Mouse (Mus musculus): ENCODE results near the gene Elavl3.
"Not testable (repeated sequence)": the region's sequence is repeated elsewhere in the genome, so short reads cannot be mapped to it uniquely, and the experiment has no call there.

Gene Elavl3

DNA sequence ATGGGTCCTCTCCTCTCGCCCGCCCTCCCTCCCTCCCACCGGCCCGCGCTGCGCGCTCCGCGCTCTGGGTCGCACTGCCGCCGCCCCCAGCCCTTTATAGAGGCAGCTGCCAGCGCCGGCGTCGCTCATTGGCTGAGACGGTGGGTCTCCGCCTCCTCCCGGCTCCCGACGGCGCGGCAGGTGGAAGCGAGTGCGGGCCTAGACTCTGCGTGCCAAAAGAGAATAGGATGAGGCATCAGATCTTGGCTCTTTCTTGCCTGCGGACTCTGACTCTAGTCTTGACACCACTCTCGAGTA, at the start of gene Elavl3:
TSS of gene Elavl3 (minus strand) at position 66 of the 297 bp plus-strand sequence.
- peak; percentile 91 for DNase-seq

DNA sequence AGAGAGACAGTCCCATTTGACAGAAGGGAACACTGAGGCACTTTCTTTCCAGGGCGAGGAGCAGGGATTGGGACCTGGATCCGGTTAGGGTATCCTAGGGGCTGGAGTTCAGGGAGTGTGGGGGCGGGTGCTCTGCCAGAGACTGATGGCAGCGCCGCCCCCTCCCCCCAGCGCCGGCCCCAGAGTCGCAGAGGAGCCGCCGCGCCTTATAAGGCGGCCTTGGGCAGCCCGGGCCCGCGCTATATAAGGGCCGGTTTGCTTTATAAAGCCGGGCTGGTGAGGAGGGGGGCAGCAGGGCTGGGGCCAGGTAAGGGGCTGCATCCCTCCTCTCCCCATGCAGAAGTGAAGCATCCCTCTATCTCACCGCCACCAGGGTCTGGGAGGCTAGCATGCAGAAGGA, 48.1 kb upstream of the Elavl3 start:
- DNase-seq: no peak

DNA sequence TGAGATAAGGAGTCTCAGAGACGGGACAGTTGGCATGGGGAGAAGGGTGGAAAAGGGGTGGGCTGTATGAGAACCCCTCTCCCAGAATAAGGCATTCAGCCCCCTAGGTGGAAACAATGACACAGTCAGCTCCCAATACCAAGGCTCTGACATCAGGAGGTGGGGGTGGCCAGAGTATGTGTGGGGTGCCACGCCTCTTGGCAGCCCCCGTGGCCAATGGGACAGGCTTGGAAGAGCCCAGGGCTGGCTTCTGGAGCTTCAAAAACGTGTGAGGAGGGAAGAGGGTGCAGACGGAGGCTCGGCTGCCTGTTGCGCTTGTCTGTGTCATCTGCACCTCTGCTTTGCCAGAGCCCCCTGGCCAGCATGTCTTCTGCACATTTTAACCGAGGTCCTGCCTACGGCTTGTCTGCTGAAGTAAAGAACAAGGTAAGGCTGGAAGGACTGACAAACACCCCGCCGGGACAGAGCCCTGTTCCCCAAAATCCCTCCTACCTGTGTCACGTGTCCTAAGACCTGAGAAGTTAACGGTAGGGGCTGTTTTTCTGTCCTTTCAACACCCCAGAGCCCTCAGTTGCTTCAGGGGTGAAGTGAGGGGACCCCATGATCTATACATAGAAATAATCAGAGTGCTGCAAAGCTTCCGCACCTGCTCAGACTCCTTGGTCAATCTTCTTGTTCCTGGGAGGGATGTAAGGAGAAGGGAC, 47.3 kb upstream of the Elavl3 start, which contains the start of gene Cnn1:
TSS of gene Cnn1 (plus strand) at position 224 of the 704 bp plus-strand sequence.
- no peak for DNase-seq

DNA sequence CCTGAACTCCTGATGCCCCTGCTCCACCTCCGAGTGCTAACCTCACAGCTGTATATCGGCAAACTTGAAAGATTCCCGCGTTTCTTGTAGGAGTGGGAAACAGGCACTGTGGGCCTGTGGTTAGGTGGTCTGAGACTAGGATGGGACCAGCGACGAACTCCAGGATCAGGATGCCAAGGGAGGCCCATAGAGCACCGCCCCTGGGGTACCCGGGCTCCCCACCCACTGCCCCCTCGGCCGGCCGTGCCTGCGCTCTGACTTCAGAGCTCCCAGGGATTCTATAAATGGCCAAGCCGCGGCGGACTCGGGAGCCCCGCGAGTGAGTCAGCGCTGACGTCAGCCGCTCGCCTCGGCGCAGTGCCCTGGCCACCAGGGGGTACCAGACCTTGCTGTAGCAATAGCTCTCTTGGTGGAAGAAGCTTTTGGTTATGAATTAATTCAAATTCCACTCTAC, 44.1 kb upstream of the Elavl3 start:
- peak; percentile 86 for DNase-seq

DNA sequence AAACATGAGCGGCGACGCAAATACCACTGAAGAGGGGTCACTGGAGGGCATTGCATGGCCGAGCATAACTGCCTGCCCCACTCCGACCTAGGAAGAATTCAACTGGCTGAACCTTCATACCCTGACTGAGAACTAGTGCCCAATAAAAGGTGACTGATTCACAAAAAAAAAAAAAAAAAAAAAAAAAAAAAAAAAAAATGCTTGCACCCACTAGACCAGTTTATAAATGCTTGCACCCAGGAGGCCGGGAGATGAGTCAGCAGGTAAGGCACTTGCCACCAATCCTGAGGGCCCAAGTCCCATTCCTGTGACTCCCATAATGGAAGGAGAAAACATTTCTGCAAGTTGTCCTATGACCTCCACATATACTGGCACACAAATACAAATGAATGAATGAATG, 40.9 kb upstream of the Elavl3 start:
- no peak for DNase-seq

DNA sequence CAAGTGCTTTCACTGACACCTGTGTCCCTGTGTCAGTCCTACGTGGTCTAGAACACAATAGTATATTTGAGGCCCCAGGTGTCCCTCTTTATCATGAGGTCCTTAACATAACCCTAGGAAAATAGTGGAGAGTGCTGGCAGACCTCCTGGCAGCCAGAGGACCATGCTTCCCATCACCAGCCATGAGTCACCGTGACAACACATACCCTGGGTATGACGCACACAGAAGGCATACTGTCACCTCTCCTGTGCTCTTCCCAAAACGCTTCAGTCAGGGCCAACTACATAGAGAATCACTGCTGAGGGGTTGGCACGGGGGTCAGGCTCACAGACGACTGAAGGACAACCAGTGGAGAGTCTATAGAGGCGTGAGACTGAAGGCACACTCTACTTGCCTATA, 38.2 kb upstream of the Elavl3 start:
- DNase-seq: no peak

DNA sequence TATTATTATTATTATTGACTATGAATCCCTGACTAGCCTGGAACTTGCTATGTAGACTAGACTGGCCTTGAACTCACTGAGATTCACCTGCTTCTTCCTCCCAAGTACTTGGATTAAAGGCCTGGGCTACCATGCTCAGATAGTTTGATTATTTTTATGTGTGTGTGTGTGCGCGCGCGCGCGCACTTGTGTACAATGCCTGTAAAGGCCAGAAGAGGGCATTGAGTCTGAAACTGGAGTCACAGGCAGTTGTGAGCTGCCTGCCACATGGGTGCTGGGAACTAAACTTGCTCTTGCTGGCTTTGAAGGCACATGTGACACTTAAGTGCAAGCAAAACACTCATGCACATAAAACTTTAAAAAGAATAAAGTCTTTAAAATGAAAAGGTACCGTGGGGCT, 37.5 kb upstream of the Elavl3 start:
- DNase-seq: no peak

DNA sequence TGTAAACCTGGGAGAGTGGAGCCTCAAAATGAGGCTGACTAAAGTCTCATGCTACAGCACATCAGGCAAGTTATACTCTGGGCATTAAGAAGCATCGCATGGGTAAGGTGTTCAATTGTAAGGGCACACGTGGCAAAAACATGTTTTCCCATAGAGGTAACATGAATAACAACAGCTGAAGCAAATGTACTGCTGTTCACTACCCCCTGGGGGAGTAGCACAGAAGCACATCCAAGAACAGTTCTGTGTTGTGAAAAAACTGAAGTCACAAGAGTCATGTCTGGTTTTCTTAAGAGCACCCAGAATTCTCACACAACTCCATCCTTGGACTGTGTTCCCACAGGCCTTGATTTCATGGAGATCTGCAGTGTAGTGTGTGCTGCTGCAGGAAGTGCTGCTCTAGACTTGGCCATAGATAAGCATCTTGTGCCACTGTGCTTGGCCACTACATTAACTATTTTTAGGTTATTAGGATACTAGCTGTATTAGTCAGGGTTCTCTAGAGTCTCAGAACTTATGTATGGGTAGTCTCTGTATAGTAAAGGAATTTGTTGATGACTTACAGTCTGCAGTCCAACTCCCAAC, 35.3 kb upstream of the Elavl3 start:
- DNase-seq: no peak

DNA sequence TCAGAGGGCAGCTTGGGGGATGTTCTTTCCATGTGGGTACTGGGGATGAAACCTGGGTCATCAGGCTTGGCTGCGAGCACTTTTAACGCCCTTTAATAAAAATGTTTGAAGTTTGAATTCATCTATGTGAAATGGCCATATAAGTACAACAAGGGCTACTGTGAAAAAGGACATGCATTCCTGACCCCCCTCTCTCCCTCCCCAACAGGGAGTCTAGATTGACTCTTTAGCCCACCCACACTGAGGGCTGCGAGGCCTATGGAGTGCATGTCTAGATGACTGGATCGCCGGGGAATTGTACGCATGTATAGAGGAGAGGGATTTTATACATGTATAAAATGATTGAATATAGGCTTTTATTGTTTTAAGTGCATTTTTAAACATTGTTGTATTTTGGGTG, 34.2 kb upstream of the Elavl3 start:
- DNase-seq: no peak

DNA sequence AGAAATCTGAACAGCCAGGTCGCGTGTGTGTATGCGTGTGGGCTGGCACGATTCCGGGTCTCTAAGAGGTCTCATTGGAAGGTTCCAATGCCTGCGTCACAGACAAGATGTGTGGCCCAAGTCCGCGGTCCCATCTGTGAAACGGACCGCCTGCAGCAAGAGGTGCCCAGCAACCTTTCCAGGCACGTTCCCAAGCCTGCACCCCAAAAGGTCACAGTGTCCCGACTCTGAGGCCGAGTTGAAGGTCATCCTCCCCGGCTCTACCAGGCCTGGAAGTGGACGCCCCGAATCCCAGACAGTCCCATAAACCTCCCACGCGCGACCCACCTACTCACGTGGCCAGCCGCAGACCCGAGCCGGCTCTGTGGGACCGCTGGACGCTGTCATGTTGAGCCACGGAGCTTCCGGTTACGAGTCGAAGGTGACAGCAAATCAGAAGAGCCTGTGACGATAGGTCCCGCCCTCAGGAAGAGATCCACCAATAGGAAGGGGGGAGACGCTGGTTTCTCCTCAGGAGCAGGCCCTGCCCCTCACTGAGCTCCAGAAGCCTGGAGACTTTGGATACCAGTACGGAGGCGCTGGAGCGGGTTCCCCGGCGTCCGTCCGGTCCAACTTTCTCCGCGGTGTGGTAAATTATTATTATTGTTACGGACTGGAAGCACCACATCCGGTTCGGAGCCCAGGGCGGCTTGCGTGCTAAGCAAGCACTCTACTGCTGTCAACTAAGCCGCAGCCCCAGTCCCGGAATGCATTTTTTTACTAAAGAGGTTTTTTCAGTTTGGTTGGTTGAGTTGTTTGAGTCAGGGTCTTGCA, 33.4 kb upstream of the Elavl3 start, which contains the start of gene Ecsit:
TSS of gene Ecsit (minus strand) at position 417 of the 813 bp plus-strand sequence.
- peak; percentile 98 for DNase-seq

DNA sequence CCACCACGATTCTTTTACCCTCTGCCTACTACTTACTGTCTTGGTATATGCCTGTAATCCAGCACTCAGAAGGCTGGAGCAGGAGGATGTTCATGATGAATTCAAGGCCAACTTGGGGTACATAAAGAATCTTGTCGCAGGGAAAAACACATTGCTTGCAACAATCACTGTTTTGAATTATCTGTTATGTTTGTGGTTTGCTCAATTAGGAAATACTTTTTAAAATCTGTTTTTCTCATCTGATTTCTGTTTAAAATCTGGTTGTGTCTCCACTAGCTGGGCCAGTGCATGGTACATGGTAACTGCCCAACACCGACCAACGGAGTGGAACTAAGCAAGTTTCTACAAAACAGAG, 32.8 kb upstream of the Elavl3 start:
- DNase-seq: no peak

DNA sequence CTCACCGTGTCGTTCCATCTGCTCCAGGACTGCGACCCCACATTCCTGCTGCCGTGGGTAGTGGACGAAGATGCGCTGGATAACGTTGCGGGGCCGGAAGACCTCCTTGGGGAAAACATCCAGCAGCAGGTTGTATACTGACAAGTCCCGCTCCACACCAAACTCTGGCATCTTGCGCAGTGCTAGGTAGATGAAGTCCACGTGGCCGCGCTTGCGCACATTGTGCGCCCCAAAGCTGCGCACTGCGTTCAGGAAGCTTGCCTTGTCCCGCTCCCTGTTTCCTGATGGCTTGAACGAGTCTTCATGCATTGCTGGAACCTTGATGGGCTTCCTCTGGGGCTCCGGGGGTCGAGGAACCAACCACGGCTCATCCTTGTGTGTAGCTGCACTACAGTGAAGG, 24.4 kb upstream of the Elavl3 start:
- peak; percentile 29 for DNase-seq

DNA sequence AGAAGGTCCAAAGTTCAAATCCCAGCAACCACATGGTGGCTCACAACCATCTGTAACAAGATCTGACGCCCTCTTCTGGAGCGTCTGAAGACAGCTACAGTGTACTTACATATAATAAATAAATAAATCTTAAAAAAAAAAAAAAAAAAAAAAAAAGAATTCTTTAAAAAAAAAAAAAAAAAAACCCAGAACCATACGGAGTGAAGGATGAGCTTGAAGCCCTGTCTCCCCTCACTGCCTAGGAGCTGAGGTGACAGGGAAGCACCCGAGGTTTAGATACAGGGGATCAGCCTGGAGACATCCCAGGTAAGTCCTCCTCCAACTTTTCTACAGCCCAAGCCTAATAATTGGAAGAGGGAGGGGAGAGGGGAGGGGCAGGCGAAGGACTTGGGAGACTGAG, 24.0 kb upstream of the Elavl3 start:
- not testable (repeated sequence) for DNase-seq

DNA sequence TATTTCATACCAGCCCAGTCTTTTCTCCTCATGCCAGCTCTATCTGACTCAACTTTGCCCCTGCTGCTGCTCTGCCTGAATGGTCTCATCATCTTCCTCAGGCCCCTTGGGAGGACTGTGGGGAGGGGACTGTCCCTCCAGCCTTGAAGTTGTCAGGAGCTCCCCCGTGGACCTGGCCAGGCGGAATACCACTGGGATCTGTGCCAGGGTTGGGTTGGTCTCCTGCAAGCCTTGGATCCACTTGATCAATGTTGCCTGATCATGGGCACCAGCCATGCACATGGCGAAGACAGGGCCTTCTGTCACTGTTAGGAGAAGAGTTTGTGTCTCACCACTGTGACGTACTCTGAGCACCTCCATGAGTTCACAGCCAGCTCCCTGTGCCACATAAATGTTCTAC, 20.5 kb upstream of the Elavl3 start:
- DNase-seq: peak; percentile 77

DNA sequence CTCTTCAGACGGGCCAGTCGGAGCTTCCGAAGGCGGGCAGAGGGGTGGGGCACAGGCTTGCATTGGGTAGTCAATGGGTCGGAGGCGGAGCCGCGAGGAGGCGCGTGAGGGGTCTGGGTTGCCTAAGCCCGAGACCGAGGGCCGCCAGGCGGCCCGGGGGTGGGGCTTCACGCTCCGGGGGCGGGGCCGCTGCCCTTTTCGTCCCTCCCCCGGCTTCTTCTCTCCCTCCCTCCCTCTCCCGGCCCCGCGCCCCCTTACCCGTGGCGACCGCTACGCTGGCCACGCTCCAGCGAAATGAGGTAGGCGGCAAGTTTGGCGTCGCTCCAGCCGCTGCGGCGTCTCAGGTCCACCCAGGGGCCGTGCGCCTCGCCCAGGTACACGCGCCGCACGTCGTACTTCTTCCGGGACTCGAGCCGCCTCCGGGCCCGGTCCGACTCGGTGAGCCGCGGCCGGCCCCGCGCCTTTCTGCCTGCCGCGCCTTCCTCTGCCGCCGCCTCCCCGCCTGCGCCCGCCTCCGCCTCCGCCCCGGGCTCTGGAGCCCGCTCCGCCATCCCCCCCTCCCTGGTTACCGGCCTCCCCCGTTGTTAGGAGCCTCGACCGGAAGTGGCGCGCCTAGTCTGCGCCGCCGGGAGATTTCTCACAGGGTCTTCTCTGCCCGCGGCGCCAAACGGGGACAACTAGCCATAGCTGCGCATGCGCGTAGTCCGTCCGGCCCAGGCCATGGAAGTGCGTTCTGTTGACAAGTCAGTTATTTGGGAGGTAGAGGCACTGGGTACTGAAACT, 19.2 kb upstream of the Elavl3 start, which contains the start of the genes Gm49318 and Zfp653:
TSS of gene Gm49318 (minus strand) at position 469 of the 783 bp plus-strand sequence.
TSS of gene Zfp653 (minus strand) at position 586 of the 783 bp plus-strand sequence.
- DNase-seq: peak; percentile 97

DNA sequence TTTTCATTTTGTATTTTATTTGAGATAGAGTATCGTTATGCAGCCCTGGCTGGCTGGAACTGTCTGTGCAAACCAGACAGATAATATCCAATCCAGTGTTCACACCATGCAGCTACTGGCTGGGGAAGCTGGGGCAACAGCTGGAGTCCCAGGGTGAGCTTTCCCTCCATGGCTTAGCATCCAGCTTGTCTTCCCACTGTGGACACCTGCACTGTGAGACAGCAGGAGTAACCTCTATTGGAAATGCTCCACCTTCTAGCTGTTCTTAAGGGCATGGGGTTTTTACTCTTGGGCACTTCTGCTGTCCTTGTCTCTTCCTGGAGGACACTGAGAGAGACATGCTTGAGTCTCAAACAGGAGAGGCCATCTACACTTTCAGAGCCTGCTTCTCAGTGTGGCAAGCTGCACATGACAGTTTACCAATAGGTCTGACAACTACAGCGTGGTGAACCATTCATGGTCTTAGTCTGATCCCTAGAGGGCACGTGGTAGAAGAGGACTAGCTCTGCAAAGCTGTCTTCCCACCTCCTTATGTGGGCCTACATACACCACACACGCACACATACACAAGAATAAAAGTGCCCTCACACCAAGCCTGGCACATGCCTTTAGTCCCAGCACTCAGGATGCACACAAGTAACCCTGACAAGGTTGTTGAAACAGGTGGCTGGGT, 18.2 kb upstream of the Elavl3 start:
- peak; percentile 67 for DNase-seq

DNA sequence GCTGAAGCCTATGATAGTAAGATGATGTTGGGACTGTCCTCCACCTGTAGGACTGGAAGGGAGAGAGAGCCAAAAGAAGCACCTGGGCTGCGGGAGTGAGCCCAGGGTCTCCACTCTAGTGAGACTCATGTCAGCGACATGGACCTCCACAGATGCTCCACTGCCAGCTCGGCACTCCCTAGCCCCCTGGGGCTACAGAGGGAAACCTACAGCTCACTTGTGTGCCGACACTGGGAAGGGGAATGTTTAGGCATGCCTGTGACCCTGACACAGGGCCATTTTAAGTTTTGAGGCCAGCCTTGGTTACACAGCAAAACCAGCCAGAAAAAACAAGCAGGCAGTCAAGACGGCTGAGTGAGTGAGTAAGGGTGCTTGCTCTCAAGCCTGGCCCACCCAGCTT, 15.4 kb upstream of the Elavl3 start:
- DNase-seq: peak; percentile 49

DNA sequence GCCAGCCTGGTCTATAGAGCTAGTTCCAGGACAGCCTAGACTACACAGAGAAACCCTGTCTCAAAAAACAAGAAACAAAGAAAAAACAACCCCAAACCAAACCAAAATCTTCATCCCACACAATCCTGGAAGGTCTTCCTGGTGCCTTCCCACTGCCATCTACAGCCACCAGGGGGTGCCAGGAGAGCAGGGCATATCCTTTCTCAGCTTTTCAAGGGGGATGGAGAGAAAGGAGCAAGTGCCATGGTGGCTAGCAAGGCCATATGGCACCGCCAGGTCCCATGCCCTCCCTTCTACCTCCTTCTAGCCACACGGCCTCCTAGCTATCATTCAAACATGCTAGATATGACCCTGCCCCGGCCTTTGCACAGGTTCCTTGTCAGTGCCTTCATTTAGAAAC, 14.6 kb upstream of the Elavl3 start:
- DNase-seq: peak; percentile 73

DNA sequence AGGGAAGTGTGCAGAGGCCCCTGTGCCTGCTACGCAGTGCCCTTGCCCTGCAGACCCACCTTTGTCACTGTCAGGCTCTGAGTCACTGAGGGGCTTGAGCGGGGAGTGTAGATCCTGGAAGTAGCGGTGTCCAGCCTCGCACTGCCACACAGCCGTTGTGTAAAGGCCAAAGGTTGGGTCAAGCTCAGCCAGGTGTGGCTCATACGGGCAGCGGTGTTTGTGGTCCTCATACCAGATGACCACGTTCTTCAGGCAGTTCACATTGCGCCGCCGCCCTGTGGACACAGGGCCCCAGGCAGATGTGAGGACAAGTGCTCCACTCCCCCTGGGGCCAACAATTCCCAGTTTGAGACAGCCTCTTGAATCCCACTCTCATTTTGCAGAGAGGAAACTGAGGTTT, 13.8 kb upstream of the Elavl3 start:
- peak; percentile 53 for DNase-seq

DNA sequence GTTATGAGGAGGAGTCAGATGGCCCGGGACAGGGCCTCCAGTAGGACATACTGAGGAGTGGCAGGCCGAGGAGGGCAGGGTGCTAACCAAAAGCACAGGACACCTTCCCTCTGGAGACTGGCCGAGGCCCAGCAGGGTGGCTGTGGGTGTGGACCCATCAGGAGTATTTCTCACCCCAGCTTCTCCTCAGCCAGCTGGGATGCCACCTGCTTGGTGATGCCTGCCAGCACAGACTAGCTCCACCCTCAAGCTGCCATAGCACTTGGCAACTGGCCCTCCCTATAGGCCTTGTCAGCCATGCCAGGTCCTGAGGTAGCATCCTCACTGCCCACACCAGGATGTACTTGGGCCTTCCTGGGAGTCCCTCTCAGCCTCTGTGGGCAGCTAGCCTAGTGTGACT, 12.5 kb upstream of the Elavl3 start:
- DNase-seq: peak; percentile 95

DNA sequence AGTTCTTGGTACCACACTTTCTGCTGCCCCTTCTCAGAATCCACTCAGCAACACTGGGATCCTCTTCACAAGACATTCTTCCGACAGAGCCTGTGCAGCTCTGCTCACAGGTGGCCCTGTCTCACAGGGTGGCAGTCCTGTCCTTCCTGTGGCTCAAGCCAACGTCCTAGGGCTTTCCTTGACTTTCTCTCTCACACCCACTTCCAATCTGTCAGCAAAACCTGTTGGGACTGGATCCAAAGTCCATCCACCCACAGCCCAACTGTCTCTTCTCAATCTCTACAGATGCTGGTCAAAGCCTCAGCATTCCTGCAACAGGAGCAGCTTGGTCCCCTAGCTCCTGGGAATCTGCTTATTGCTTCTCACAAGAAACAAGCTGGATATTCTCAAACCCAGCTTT, 9.5 kb upstream of the Elavl3 start:
- DNase-seq: peak; percentile 81

DNA sequence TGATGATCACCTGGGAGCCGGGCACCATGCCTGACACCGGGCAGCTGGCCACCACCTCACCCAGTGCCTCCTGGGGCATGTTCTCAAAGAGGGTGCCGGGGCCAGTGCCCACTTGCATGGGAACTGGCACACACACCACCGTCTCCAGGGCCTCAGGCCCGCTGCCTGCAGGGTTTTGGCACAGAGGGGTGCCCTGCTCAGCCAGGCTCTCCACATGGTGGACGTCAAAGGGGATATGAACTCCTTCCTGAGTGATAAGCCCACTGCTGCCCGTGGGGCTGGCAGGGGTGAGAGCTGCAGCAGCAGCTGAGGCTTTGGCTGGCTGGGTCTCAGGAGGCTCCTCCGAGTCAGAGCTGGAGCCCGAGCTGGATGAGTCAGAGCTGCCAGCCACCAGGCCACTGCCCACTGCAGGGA, 6.2 kb upstream of the Elavl3 start:
- DNase-seq: peak; percentile 81

All from cerebellum, adult 9-10 months (tissue).